Mouse (Mus musculus): ENCODE data around the gene Ngfr. TPM values are rescaled to one million over a fixed set of nuclear protein-coding genes. Genes with fewer than 3 reads are reported as not detected.
A peak's percentile ranks its signal among the peaks of the same experiment; 100 is the strongest.

Ngfr gene
- polyA plus RNA-seq (2015; fragmentation: Nextera tagmentation; extraction: Ambion mirVana): 13.8 and 17.2 TPM in 2 replicates

DNA sequence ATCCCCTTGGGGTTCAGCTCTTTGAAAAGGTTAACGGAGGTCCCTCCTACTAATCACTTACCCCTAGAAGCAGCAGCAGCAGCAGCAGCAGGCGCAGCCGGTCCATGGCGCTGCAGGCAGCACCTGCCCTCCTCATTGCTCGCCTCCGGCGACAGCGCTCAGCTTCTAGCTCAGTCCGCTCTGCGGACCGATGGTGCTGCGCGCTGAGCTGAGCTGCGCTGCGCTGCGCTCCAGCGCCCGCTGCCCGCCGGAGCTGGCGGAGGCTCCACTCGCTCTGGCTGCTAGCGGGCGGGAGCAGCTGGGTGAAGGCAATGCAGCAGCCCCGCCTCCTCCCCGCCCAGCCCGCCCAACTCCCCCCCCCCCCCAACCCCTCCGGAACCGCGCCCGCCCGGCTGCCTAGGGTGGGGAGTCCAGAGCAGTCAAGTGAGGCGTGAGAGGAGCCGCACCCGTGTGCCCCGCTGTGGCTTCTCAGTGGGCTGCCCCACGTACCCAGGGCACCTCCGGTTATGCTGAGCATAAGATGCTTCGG lies at the start of gene Ngfr:
Gene Ngfr, minus strand, starts transcription at position 313 of the 529 bp plus-strand sequence.
- Histone ChIP-seq H3K4me1 (replicated peaks) (peaks cover 28% of the 10 kb centered on the region), H3K9ac (replicated peaks) (peak within 1 kb of the TSS; percentile 65), H3K27ac (peak within 1 kb of the TSS; percentile 44), H3K4me3 (replicated peaks) (peak within 1 kb of the TSS; percentile 51), H3K9me3 (no peaks in the 10 kb centered on the region), H3K27me3 (peaks cover 80% of the 10 kb centered on the region), H3K4me2 (replicated peaks) (peak within 1 kb of the TSS; percentile 73), H3K36me3 (no peaks in the 10 kb centered on the region)
- peak; percentile 86 for ATAC-seq
- WGBS: under 1% methylated on average over 30 of the region's 39 CpGs

DNA sequence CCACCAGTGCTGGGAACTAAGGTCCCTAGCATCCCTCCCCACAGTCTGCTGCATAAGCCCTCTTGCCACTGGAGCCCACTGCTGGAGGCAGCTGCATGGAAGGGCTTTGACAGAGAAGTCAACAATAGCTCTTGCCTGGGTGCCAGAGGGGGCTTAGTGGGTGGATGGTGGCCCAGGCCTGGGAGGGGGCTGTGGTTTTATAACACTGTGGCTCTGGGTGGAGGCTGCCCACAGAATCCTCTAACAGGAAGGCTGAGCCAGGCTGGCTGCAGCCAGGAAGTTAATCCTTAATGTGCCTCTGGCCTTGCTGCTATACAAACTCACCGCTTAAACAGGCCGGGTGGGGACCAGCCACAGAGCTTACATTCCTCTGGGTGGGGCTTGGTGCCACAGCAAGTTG lies 47.5 kb upstream of the Ngfr start:
- no peak for ATAC-seq
- WGBS: 33% methylated on average over 2 of the region's 2 CpGs
- no peaks in the 10 kb centered on the region for H3K9me3 ChIP-seq
- no peak overlapping the region for H3K27ac ChIP-seq
- no peak overlapping the region for H3K4me2 ChIP-seq (replicated peaks)
- H3K36me3 ChIP-seq: no peaks in the 10 kb centered on the region
- peaks cover 9% of the 10 kb centered on the region; the same call in 1 of the 2 replicates for H3K4me1 ChIP-seq (replicated peaks)
- H3K27me3 ChIP-seq: peaks cover 7% of the 10 kb centered on the region; the same call in 1 of the 2 replicates
- no peak overlapping the region for H3K4me3 ChIP-seq (replicated peaks)
- H3K9ac ChIP-seq (replicated peaks): 0 out of 2 replicates have a peak overlapping the region, but pooled peaks have one; percentile 10

DNA sequence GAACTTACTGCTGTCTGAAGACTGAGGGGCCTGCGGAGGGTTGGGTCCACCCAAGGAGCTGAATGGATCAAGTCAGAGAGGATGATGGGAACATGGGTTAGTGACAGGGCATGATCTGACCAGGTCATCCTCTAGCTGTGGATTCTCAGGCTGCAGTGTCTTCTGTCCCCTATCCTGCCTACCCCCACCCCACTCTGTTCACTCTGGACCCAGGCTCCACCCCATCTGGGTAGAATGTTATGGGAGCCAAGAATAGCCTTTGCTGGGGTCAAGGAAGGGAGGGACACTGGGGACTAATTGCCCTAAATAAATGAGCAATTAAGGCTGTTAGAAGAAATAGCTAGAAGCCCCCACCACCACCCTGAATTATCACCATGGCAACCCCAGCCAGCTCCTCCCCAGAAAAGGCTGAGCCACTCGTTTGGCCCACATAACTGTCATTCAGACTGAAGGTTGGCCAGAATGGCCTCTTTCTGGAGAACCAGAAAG lies 46.0 kb upstream of the Ngfr start:
- H3K9ac ChIP-seq (replicated peaks): no peak overlapping the region
- H3K27me3 ChIP-seq: peaks cover 2% of the 10 kb centered on the region; the same call in 1 of the 2 replicates
- 64% methylated on average over 2 of the region's 2 CpGs for WGBS
- H3K27ac ChIP-seq: no peak overlapping the region
- H3K4me2 ChIP-seq (replicated peaks): no peak overlapping the region
- ATAC-seq: no peak
- no peaks in the 10 kb centered on the region for H3K9me3 ChIP-seq
- H3K4me1 ChIP-seq (replicated peaks): peaks cover 9% of the 10 kb centered on the region; the same call in 1 of the 2 replicates
- no peaks in the 10 kb centered on the region for H3K36me3 ChIP-seq
- no peak overlapping the region for H3K4me3 ChIP-seq (replicated peaks)

DNA sequence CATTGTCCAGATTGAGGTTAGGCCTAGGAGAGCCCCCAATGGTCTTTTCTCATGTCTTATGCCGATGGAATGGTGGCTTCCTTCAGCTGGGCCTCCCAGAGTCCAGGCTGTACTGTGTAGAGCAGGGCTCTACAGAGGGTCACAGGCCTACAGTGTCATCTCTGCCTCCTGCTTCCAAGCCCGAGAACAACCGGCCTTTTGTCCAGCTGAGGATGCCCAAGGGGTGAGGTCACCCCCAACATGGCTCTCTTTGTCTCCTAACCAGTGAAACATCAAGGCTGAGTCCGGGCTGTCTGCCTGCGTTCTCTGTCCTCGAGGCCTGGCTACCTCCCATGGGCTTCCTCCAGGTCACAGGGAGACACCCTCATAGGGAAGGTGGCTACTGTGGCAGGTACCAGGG lies 44.9 kb upstream of the Ngfr start:
- H3K9ac ChIP-seq (replicated peaks): no peak overlapping the region
- 42% methylated on average over 6 of the region's 6 CpGs for WGBS
- no peaks in the 10 kb centered on the region for H3K9me3 ChIP-seq
- no peak overlapping the region for H3K4me2 ChIP-seq (replicated peaks)
- H3K36me3 ChIP-seq: no peaks in the 10 kb centered on the region
- H3K27ac ChIP-seq: no peak overlapping the region
- H3K27me3 ChIP-seq: 0 out of 2 replicates have a peak, but pooled peaks cover 2% of the 10 kb centered on the region
- no peak for ATAC-seq
- no peak overlapping the region for H3K4me3 ChIP-seq (replicated peaks)
- H3K4me1 ChIP-seq (replicated peaks): peaks cover 9% of the 10 kb centered on the region; the same call in 1 of the 2 replicates

DNA sequence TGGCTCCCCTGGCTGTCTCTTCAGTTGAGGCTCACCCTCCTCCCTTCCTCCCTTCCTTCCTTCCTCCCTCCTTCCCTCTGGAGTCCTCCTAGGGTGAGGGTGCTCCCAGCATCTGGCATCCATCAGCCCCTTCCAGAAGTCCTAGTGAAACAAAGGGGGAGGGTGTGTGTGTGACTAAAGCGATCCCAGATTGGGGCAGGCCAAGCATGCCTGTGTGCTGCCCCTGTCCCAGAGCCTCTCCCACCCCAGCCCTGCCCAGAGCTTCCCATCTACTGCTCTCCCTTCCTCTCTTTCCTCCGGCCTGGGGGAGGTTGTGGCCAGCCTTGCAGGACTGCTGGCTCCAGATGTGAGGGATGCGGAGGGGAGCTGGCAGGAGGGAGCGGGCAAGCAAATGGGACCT lies 43.8 kb upstream of the Ngfr start:
- Histone ChIP-seq H3K27me3 (0 out of 2 replicates have a peak, but pooled peaks cover 2% of the 10 kb centered on the region), H3K27ac (no peak overlapping the region), H3K4me2 (replicated peaks) (no peak overlapping the region), H3K9me3 (no peaks in the 10 kb centered on the region), H3K4me1 (replicated peaks) (peaks cover 9% of the 10 kb centered on the region; the same call in 1 of the 2 replicates), H3K36me3 (no peaks in the 10 kb centered on the region), H3K9ac (replicated peaks) (no peak overlapping the region), H3K4me3 (replicated peaks) (no peak overlapping the region)
- ATAC-seq: no peak
- 68% methylated on average over 4 of the region's 4 CpGs for WGBS

DNA sequence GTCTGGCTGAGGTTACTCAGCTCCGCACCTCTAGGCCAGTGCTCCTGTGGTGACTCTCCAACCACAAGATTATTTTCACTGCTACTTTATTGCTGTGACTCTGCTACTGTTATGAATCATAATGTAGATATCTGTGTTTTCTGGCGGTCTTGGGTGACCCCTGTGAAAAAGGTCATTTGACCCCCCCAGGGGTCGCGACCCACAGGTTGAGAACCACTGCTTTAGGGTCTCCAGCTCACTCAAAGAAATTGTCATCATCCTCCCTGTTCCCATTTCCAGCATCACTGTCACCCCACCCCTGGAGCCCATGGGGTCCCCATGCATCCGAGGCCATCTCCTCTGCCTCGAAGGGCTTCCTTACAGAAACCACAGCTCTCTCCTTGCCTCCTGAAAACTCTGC lies 43.0 kb upstream of the Ngfr start:
- Histone ChIP-seq H3K27ac (no peak overlapping the region), H3K4me3 (replicated peaks) (no peak overlapping the region), H3K36me3 (no peaks in the 10 kb centered on the region), H3K4me1 (replicated peaks) (peaks cover 9% of the 10 kb centered on the region; the same call in 1 of the 2 replicates), H3K27me3 (0 out of 2 replicates have a peak, but pooled peaks cover 2% of the 10 kb centered on the region), H3K9ac (replicated peaks) (no peak overlapping the region), H3K4me2 (replicated peaks) (no peak overlapping the region), H3K9me3 (no peaks in the 10 kb centered on the region)
- no peak for ATAC-seq
- WGBS: 92% methylated on average over 6 of the region's 6 CpGs

DNA sequence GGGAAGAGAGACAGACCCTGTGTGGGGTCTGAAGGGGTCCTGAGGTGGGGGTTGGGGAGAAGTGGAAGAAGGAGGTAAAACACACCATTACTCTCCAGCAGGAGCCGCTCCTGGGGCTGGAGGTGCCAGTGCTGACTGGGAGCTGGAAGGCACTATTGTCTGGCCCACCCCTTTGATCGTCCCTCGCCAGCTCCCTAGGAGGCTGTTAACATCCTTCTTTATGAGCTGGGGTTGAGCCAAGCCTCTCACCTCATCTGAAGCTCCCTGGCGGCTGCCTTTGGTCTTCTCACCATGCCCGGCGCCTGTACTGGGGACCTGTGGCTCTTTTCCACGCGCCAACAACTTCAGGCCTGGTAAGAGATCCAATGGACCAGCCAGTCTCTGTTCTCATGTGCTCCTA lies 34.9 kb upstream of the Ngfr start:
- no peak for ATAC-seq
- H3K27ac ChIP-seq: no peak overlapping the region
- peaks cover 11% of the 10 kb centered on the region for H3K4me1 ChIP-seq (replicated peaks)
- no peak overlapping the region for H3K4me2 ChIP-seq (replicated peaks)
- 0 out of 2 replicates have a peak, but pooled peaks cover 5% of the 10 kb centered on the region for H3K27me3 ChIP-seq
- no peaks in the 10 kb centered on the region for H3K36me3 ChIP-seq
- no peak overlapping the region for H3K4me3 ChIP-seq (replicated peaks)
- 26% methylated on average over 8 of the region's 8 CpGs for WGBS
- H3K9ac ChIP-seq (replicated peaks): no peak overlapping the region
- H3K9me3 ChIP-seq: no peaks in the 10 kb centered on the region

DNA sequence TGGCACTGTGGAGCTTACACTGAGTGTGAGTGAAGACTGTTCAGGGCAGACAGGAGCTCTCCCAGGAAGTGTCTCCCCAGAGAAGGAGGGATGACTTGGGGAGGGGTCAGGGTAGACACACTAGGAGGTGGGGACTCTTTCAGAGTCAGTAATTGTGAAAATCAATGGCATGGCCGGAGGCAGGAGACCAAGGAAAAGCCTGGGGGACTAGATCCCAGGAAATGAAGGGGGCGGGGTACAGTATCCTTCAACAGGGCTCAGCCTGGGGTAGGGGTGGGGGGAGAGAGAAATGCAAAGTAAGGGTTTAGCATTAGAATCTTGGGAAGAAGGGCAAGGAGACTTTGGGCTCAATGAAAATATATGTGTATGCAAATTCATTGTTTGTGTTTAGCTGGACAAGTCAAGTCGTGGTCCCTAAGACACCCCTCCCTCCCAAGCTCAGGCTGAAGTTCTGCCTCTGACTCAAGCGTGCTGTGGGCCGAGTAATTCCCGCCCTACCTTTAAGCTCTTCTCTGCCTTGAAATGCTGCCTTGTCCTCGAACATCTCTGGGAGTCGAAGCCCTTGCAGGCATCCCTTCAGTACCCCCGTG lies 34.1 kb upstream of the Ngfr start:
- no peaks in the 10 kb centered on the region for H3K36me3 ChIP-seq
- H3K9me3 ChIP-seq: no peaks in the 10 kb centered on the region
- no peak overlapping the region for H3K9ac ChIP-seq (replicated peaks)
- 0 out of 2 replicates have a peak, but pooled peaks cover 5% of the 10 kb centered on the region for H3K27me3 ChIP-seq
- ATAC-seq: no peak
- no peak overlapping the region for H3K4me2 ChIP-seq (replicated peaks)
- H3K4me3 ChIP-seq (replicated peaks): no peak overlapping the region
- H3K27ac ChIP-seq: no peak overlapping the region
- WGBS: 28% methylated on average over 9 of the region's 9 CpGs
- peaks cover 11% of the 10 kb centered on the region for H3K4me1 ChIP-seq (replicated peaks)

DNA sequence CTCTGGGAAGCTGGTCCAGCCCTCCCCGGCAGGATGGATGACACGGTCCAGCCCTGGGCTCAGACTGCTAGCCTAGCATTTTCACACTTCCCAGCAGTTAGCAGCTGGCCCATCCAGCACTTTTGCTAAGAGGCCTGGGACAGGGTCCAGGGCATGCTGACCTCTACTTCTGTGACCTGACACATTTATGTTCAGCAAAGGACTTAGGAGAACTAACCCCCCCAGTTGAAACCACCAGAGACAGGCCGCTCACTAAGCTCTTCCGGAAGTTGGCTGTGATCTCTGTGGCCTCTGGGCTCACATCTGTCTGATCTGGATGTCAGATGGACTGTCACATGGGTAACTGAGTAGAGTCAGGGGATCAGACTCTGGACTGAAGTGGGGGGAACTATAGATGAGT lies 33.5 kb upstream of the Ngfr start:
- Histone ChIP-seq H3K27me3 (0 out of 2 replicates have a peak, but pooled peaks cover 5% of the 10 kb centered on the region), H3K27ac (no peak overlapping the region), H3K4me2 (replicated peaks) (no peak overlapping the region), H3K9me3 (no peaks in the 10 kb centered on the region), H3K4me1 (replicated peaks) (peaks cover 11% of the 10 kb centered on the region), H3K36me3 (no peaks in the 10 kb centered on the region), H3K9ac (replicated peaks) (no peak overlapping the region), H3K4me3 (replicated peaks) (no peak overlapping the region)
- no peak for ATAC-seq
- WGBS: 61% methylated on average over 4 of the region's 4 CpGs

DNA sequence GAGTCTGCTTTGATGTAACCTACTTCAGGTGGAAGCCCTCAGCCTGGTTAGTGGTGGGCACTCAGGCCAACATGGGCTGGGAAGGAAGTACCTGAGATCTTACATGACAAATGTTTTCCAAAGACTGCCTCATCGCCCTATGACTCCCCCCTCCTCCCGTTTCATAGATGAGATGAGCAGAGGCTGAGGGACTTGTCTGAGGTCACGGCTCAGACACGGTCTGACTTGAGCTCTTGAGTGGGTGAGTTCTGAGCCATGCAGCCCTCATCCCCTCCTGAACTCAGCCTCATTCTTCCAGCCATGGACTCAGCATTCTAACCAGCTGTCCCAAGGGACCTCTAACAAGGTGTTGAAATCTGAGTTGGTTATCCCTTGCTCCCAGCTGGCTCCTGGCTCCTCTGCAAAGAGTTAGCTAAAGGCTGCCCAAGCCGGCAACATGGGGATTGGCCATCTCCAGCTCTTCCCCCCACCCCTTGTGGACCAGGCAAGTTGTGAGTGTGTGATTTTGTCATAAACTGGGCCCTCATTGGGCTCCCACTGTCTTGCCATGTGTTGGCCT lies 32.4 kb upstream of the Ngfr start:
- Histone ChIP-seq H3K9ac (replicated peaks) (no peak overlapping the region), H3K4me2 (replicated peaks) (no peak overlapping the region), H3K9me3 (no peaks in the 10 kb centered on the region), H3K4me3 (replicated peaks) (no peak overlapping the region), H3K36me3 (no peaks in the 10 kb centered on the region), H3K4me1 (replicated peaks) (peaks cover 11% of the 10 kb centered on the region), H3K27me3 (0 out of 2 replicates have a peak, but pooled peaks cover 5% of the 10 kb centered on the region), H3K27ac (no peak overlapping the region)
- no peak for ATAC-seq
- WGBS: 92% methylated on average over 5 of the region's 5 CpGs

DNA sequence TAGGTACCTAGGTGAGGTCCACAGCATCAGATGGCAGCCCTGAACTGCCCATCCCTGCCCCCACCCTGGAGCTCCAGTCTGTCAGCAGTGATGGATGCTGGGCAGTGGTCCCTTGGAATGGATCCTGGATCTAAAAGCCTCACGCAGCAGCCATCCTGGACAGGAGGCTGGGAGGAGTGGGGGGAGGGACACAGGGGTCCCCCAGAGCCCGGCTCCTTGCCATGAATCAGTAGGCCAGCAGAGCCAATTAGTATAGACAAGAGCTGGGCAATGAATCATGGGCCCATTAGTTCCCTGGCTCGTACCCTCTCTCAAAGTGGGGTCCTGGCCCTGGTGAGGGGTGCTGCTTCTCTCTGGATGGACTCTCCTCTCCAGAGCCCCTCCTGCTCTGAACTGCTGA lies 31.5 kb upstream of the Ngfr start:
- Histone ChIP-seq H3K27ac (no peak overlapping the region), H3K9me3 (no peaks in the 10 kb centered on the region), H3K4me2 (replicated peaks) (no peak overlapping the region), H3K27me3 (0 out of 2 replicates have a peak, but pooled peaks cover 5% of the 10 kb centered on the region), H3K9ac (replicated peaks) (no peak overlapping the region), H3K4me3 (replicated peaks) (no peak overlapping the region), H3K36me3 (no peaks in the 10 kb centered on the region), H3K4me1 (replicated peaks) (peaks cover 11% of the 10 kb centered on the region)
- WGBS: 83% methylated on average over 3 of the region's 3 CpGs
- ATAC-seq: no peak

DNA sequence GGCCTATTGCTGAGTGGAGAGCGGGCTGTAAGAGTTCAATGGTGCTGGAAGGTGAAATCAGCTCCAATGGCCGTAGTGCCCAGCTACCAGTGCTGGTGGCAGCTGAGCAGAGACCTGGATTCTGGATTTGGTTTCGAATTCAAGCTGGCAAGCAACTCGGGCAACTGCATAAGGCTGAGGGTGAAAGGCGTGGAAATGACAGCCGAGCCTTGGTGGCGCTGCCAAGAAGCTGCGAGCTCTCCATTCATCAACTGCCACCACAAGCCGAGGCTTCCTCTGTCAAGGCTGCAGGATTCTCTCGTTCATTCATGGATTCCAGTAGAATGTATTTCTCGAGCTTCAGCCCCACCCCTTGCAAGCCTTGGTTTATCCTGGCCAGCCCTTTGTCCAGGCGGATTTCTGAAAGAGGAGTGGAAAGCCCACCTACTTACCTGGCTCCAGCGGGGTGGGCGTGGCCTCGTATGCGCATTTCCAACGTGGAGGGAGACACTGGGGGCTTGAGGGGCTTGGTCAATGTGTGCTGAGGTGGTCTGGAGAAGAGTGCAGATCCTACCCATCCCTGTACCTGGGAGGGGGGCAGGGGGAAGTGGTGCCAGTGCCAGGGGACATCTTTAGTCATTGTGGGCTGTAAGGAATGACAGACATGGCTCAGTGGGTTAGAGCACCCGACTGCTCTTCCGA lies 30.4 kb upstream of the Ngfr start:
- H3K36me3 ChIP-seq: no peaks in the 10 kb centered on the region
- 0 out of 2 replicates have a peak, but pooled peaks cover 5% of the 10 kb centered on the region for H3K27me3 ChIP-seq
- no peak overlapping the region for H3K4me2 ChIP-seq (replicated peaks)
- no peak overlapping the region for H3K4me3 ChIP-seq (replicated peaks)
- 59% methylated on average over 19 of the region's 19 CpGs for WGBS
- H3K9me3 ChIP-seq: no peaks in the 10 kb centered on the region
- H3K27ac ChIP-seq: no peak overlapping the region
- H3K9ac ChIP-seq (replicated peaks): no peak overlapping the region
- ATAC-seq: no peak
- H3K4me1 ChIP-seq (replicated peaks): peaks cover 11% of the 10 kb centered on the region
